Mouse (Mus musculus) splenic B cell, adult 2 months (primary cell): ENCODE results near the gene Sema4c.

Experiments used
- DNase-seq: peaks from one replicate; pipeline ENCODE4 v3.0.0-alpha.2; 2011; ENCODE audit warnings: low read depth, low spot score
- H3K27me3 ChIP-seq: 2 replicates; pipeline ENCODE4 v1.6.1; 2012; ENCODE audit warnings: mild to moderate bottlenecking, low read length, moderate library complexity, mixed read lengths; ENCODE audit not compliant: control insufficient read depth, poor library complexity, insufficient read depth, severe bottlenecking
- H3K36me3 ChIP-seq: 2 replicates; pipeline ENCODE4 v1.6.1; 2012; ENCODE audit warnings: mild to moderate bottlenecking, low read length, moderate library complexity, mixed read lengths; ENCODE audit not compliant: control insufficient read depth, poor library complexity, insufficient read depth, severe bottlenecking

The Sema4c gene

GRCm38 (mm10) chr1:36586288-36586687 lies 28.1 kb upstream of the Sema4c start:
- Histone ChIP-seq H3K36me3 (no peaks in the 10 kb centered on the region), H3K27me3 (no peaks in the 10 kb centered on the region)
- DNase-seq, result no peak

- Histone ChIP-seq H3K36me3 (no peaks in the 10 kb centered on the region), H3K27me3 (no peaks in the 10 kb centered on the region)
- DNase-seq, result no peak
Measured at GRCm38 (mm10) chr1:36583408-36584116, 25.4 kb upstream of the Sema4c start.

GRCm38 (mm10) chr1:36582211-36582610 lies 24.1 kb upstream of the Sema4c start:
- Histone ChIP-seq H3K27me3 (no peaks in the 10 kb centered on the region), H3K36me3 (no peaks in the 10 kb centered on the region)
- DNase-seq, result no peak

DNA sequence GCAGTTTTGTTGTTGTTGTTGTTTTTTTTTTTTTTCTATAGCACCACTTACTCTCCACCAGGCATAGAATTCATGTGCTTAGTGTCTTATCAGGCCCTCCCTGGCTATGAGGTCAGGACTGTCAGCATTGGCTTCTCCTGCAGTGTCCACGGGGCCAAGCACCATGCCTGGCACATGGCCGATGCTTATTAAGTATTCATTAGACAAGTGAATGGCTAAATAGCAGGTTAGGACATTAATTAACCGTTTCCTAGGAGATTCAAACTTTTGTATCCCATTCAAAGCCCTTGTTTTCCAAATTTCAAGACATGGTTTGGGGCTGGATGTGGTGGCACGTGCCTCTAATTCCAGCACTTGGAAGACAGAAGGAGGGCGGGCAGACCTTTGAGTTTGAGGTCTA lies 23.1 kb upstream of the Sema4c start:
- DNase-seq, result no peak
- H3K36me3 ChIP-seq, result no peaks in the 10 kb centered on the region
- no peaks in the 10 kb centered on the region for H3K27me3 ChIP-seq

GRCm38 (mm10) chr1:36580384-36581207 lies 22.4 kb upstream of the Sema4c start:
- DNase-seq, result no peak
- no peaks in the 10 kb centered on the region for H3K36me3 ChIP-seq
- H3K27me3 ChIP-seq, result no peaks in the 10 kb centered on the region

DNA sequence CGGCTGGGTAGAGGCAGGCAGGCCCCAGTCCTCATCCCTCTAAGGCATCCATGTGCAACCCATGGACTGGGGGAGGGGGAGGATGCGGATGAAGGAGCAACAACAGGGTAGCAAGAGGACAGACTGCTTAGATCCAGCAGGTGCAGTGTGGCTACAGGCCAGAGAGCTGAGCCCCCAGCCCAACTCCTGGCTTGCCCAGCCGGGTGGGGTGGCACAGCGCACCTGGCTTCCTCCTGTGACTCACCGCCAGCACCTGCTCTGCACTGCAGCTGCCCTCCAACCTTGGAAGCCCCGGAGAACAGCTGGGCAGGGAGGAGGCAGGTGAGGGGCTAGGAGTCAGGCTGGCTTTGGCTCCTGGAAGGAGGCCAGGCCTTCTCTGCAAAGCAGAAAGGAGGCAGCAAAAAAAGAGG lies 21.8 kb upstream of the Sema4c start:
- no peaks in the 10 kb centered on the region for H3K36me3 ChIP-seq
- H3K27me3 ChIP-seq, result no peaks in the 10 kb centered on the region
- DNase-seq, result no peak

DNA sequence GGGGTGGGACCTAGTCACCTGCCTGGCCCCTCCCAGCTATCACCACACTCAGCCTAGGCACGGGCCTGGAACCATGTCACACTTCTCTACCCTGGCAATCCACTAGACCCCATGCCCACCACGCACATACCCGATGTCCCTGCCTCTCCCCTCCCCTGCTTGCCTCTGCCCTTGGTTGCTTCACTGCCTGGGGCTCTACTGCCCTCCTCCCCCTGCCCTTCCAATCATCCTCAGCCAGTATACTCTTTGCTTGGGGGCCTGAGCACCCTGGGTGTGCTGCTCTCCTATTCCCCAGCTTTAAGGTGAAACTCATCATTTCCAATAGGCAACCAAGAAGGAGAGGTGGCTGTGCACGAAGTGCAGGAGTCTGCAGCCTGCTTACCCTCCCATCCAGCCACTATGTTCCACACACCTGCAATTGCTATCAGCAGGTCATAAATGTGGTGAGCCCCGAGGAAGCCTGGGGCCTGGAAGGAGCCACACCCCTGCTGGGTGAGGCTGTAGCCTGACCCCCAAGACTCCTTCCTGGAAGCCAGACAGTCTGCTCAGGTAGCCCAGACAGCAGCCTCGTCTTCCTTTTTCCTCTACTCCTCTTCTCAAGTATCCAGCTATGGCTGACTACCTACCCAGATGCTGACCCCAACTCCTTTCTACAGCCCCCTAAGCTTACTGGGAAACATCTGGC lies 19.0 kb upstream of the Sema4c start:
- no peaks in the 10 kb centered on the region for H3K36me3 ChIP-seq
- H3K27me3 ChIP-seq, result no peaks in the 10 kb centered on the region
- no peak for DNase-seq

DNA sequence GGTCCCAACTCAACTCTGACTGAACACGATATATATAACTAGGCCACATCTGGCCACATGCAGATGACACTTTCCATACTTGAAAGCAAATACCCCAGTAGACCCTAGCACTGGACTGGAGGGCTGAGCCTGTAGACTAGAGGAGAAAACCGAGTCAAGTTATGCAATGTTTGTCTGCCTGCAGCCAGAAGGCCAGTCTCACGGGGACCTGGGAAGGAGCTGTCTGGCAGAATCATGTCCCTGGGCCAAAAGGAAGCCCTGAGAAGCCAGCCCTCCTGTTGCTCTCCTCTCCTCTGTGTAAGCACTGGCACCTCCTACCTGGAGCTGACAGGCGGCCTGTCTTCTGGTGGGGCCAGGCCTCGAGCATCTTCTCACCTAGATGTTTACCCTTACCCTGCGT lies 17.2 kb upstream of the Sema4c start:
- Histone ChIP-seq H3K36me3 (no peaks in the 10 kb centered on the region), H3K27me3 (no peaks in the 10 kb centered on the region)
- DNase-seq, result no peak

- Histone ChIP-seq H3K27me3 (no peaks in the 10 kb centered on the region), H3K36me3 (no peaks in the 10 kb centered on the region)
- DNase-seq, result no peak
Measured at GRCm38 (mm10) chr1:36574196-36574955, 16.2 kb upstream of the Sema4c start.

DNA sequence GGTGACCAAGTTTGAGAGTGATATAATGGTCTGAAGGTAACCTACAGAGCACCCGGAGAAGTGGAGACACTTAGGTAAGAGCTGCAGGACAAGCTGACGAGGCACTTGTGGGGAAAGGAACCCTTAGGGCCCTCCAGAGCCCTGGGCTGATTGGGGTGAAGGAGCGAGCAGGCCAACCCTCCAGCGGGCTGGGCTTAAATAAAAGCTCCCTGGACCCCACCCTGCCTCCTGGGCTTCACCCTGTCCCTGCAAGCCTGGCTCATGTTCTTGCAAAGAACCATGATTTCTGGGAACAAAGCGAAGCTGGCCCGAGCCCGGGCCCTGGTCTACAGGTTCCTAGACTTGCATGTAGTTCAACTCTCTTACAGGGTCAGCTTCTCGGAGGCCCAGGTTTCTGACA lies 15.4 kb upstream of the Sema4c start:
- Histone ChIP-seq H3K27me3 (no peaks in the 10 kb centered on the region), H3K36me3 (no peaks in the 10 kb centered on the region)
- no peak for DNase-seq

- DNase-seq, result no peak
- H3K36me3 ChIP-seq, result no peaks in the 10 kb centered on the region
- no peaks in the 10 kb centered on the region for H3K27me3 ChIP-seq
Measured at GRCm38 (mm10) chr1:36572709-36573108, 14.6 kb upstream of the Sema4c start.

GRCm38 (mm10) chr1:36572140-36572700 lies 14.1 kb upstream of the Sema4c start:
- H3K27me3 ChIP-seq, result no peaks in the 10 kb centered on the region
- DNase-seq, result no peak
- H3K36me3 ChIP-seq, result no peaks in the 10 kb centered on the region

DNA sequence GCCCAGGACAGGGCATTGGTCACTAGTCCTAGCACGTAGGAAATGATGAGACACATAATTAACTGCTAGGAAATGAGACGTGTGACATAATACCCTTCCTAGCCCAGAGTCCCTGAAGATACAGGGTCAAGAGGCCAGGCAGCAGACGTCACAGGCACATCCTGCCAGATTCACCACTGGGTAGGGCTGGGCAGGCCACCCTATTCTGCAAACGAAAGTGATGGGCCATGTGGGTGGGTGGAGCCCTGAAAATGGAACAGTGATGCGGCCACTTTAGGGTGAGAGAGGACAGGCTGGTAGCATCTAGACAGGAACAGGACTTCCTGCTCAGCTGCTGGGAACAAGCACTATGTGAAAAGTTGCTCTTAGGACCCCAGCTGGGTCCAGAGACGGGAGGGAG lies 13.5 kb upstream of the Sema4c start:
- Histone ChIP-seq H3K36me3 (no peaks in the 10 kb centered on the region), H3K27me3 (no peaks in the 10 kb centered on the region)
- peak; percentile 16 for DNase-seq

GRCm38 (mm10) chr1:36570320-36570719 lies 12.2 kb upstream of the Sema4c start:
- no peaks in the 10 kb centered on the region for H3K27me3 ChIP-seq
- no peaks in the 10 kb centered on the region for H3K36me3 ChIP-seq
- DNase-seq, result no peak
